Mouse (Mus musculus): Measurements from ENCODE around the gene Dab1.

DNA sequence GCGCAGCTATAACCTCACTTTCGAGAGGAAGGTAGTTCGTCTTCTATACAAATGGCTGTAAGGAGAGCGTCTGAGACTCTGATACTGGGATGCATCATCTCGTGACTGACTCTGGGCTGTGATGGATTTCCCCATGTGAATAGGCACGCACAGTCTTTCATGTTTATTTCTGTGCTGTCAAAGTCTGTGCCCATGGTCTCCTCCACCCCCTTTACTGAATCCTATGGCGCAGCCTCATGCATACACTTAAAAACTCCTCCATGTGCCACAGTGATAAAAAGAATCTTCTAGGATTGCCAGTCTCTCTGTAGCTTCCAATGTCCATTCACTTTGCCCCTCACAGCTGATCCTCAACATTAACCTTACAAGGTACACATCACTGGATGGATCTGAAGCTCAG, 1009.5 kb downstream of the Dab1 start:
- no peak for TF ChIP-seq CTCF (IDR thresholded peaks at IDR 0.05; ENCODE audit: control insufficient read depth, insufficient read depth, low read length)
- no peak for TF ChIP-seq POLR2A (IDR thresholded peaks at IDR 0.05; ENCODE audit: borderline replicate concordance, control insufficient read depth, low read depth, low read length)
